Comparison of ENCODE assay signal across 17 mouse cellular contexts in the genomic region with DNA sequence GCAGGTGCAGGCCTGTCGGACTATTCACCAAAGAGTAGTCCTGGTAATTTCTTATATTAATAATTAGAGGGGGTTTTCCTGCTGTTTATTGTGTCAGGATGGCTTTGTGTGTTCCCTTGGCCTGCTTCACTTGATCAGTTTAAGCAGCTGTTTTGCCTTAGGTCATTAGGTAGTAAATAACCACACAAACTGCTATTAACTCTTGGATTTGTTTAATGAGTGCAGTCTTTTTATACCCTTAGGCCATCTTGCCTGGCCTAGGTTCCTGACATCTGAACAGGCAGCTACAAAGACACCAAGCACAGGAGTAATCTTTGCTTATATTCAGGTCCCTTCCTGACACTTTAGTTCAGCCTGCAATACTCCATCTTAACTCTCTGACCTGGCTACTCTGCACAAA.
DNase-seq lines count a peak whose midpoint lies in the region; ATAC-seq lines count a peak whose summit lies in the region.
"Had no signal": no experiment of that assay in that cellular context is flagged by ENCODE, and none has a peak within 500 bp of the region (broad histone marks: within the 10 kb centered on the region; RNA-seq: fewer than 3 reads in every experiment).

No protein-coding gene starts in this region.

- no peaks in the 10 kb centered on the region for H3K9me3 ChIP-seq in hindbrain, embryonic 13.5 days
- no peaks in the 10 kb centered on the region for H3K9me3 ChIP-seq in hindbrain, embryonic 16.5 days (ENCODE audit: control insufficient read depth, low read length)
- H3K9me3 ChIP-seq in midbrain, embryonic 15.5 days = no peaks in the 10 kb centered on the region
- no peaks in the 10 kb centered on the region for H3K9me3 ChIP-seq in midbrain, embryonic 14.5 days (ENCODE audit: control insufficient read depth, low read length)
- H3K9me3 ChIP-seq in neural tube, embryonic 13.5 days = no peaks in the 10 kb centered on the region
- H3K9me3 ChIP-seq: embryonic facial prominence, embryonic 10.5 days; G1E; liver, embryonic 13.5 days had no signal

- no peak for DNase-seq in midbrain, embryonic 14.5 days
- peak; percentile 73 for DNase-seq in forelimb bud, embryonic 11.5 days (ENCODE audit: low read depth, low spot score)
- no peak for DNase-seq in urinary bladder, postnatal 14 days (ENCODE audit: low spot score)
- DNase-seq in layer of hippocampus, adult 11-12 months (ENCODE audit: low spot score) = no peak
- DNase-seq: adrenal gland, adult 2 months; cerebellum, adult 9-10 months; liver, embryonic 13.5 days; lung, postnatal 14 days had no signal

- H3K4me1 ChIP-seq in hindbrain, embryonic 13.5 days (replicated peaks) = peaks cover 30% of the 10 kb centered on the region
- no peaks in the 10 kb centered on the region; the same call in 1 of the 2 replicates for H3K4me1 ChIP-seq in hindbrain, embryonic 16.5 days (ENCODE audit: control insufficient read depth, insufficient read depth, low read depth, low read length)
- peaks cover 8% of the 10 kb centered on the region for H3K4me1 ChIP-seq in midbrain, embryonic 15.5 days
- H3K4me1 ChIP-seq in midbrain, embryonic 14.5 days (ENCODE audit: control insufficient read depth, insufficient read depth, low read length) = 0 out of 2 replicates have a peak, but pooled peaks cover 2% of the 10 kb centered on the region
- H3K4me1 ChIP-seq in neural tube, embryonic 13.5 days (replicated peaks) = peaks cover 39% of the 10 kb centered on the region

- no peaks in the 10 kb centered on the region for H3K27me3 ChIP-seq in hindbrain, embryonic 13.5 days
- H3K27me3 ChIP-seq in hindbrain, embryonic 16.5 days (replicated peaks; ENCODE audit: control insufficient read depth, insufficient read depth, low read length) = no peaks in the 10 kb centered on the region
- H3K27me3 ChIP-seq in midbrain, embryonic 15.5 days (replicated peaks) = no peaks in the 10 kb centered on the region
- H3K27me3 ChIP-seq in midbrain, embryonic 14.5 days (ENCODE audit: control insufficient read depth, insufficient read depth, low read length) = no peaks in the 10 kb centered on the region
- no peaks in the 10 kb centered on the region for H3K27me3 ChIP-seq in neural tube, embryonic 13.5 days
- H3K27me3 ChIP-seq: liver, embryonic 13.5 days had no signal

- no peaks in the 10 kb centered on the region for H3K36me3 ChIP-seq in hindbrain, embryonic 13.5 days
- H3K36me3 ChIP-seq in hindbrain, embryonic 16.5 days (ENCODE audit: control insufficient read depth, insufficient read depth, low read length) = no peaks in the 10 kb centered on the region
- no peaks in the 10 kb centered on the region for H3K36me3 ChIP-seq in midbrain, embryonic 15.5 days (replicated peaks)
- H3K36me3 ChIP-seq in midbrain, embryonic 14.5 days (ENCODE audit: control insufficient read depth, insufficient read depth, low read length) = no peaks in the 10 kb centered on the region
- H3K36me3 ChIP-seq in neural tube, embryonic 13.5 days = no peaks in the 10 kb centered on the region
- H3K36me3 ChIP-seq: embryonic facial prominence, embryonic 10.5 days; liver, embryonic 13.5 days had no signal

- 0 out of 2 replicates have a peak overlapping the region, but pooled peaks have one; percentile 6 for H3K27ac ChIP-seq in hindbrain, embryonic 13.5 days
- H3K27ac ChIP-seq in hindbrain, embryonic 16.5 days (ENCODE audit: low read depth, low read length) = no peak overlapping the region
- H3K27ac ChIP-seq in midbrain, embryonic 15.5 days = no peak overlapping the region
- H3K27ac ChIP-seq in midbrain, embryonic 14.5 days (replicated peaks; ENCODE audit: low read depth, low read length) = no peak overlapping the region
- peak overlapping the region; percentile 15 for H3K27ac ChIP-seq in neural tube, embryonic 13.5 days (replicated peaks)
- H3K27ac ChIP-seq: embryonic facial prominence, embryonic 10.5 days; liver, embryonic 13.5 days had no signal

- H3K9ac ChIP-seq in hindbrain, embryonic 13.5 days = no peak overlapping the region
- H3K9ac ChIP-seq in hindbrain, embryonic 16.5 days (ENCODE audit: low read depth, low read length) = no peak overlapping the region
- no peak overlapping the region for H3K9ac ChIP-seq in midbrain, embryonic 15.5 days
- H3K9ac ChIP-seq in midbrain, embryonic 14.5 days (replicated peaks; ENCODE audit: low read length) = no peak overlapping the region
- 0 out of 2 replicates have a peak overlapping the region, but pooled peaks have one; percentile 22 for H3K9ac ChIP-seq in neural tube, embryonic 13.5 days
- H3K9ac ChIP-seq: hindbrain, embryonic 14.5 days; liver, embryonic 13.5 days had no signal

- H3K4me2 ChIP-seq in hindbrain, embryonic 13.5 days = no peak overlapping the region
- no peak overlapping the region for H3K4me2 ChIP-seq in hindbrain, embryonic 16.5 days (ENCODE audit: low read length)
- no peak overlapping the region for H3K4me2 ChIP-seq in midbrain, embryonic 15.5 days
- H3K4me2 ChIP-seq in midbrain, embryonic 14.5 days (ENCODE audit: low read length) = no peak overlapping the region
- no peak overlapping the region for H3K4me2 ChIP-seq in neural tube, embryonic 13.5 days
- H3K4me2 ChIP-seq: hindbrain, embryonic 14.5 days; liver, embryonic 13.5 days had no signal

- no peak for ATAC-seq in hindbrain, embryonic 13.5 days (ENCODE audit: low FRiP score)
- no peak for ATAC-seq in hindbrain, embryonic 16.5 days
- peak; percentile 33 for ATAC-seq in midbrain, embryonic 15.5 days (replicated peaks)
- no peak for ATAC-seq in midbrain, embryonic 14.5 days (ENCODE audit: low FRiP score, low TSS enrichment)
- ATAC-seq in neural tube, embryonic 13.5 days (ENCODE audit: low read depth) = peak; percentile 72
- ATAC-seq: forebrain, embryonic 16.5 days had no signal

- H3K4me3 ChIP-seq in hindbrain, embryonic 13.5 days = no peak overlapping the region
- H3K4me3 ChIP-seq in hindbrain, embryonic 16.5 days (ENCODE audit: low read length) = no peak overlapping the region
- H3K4me3 ChIP-seq in midbrain, embryonic 15.5 days = no peak overlapping the region
- no peak overlapping the region for H3K4me3 ChIP-seq in midbrain, embryonic 14.5 days (replicated peaks; ENCODE audit: low read depth, low read length)
- H3K4me3 ChIP-seq in neural tube, embryonic 13.5 days = no peak overlapping the region
- H3K4me3 ChIP-seq: embryonic facial prominence, embryonic 10.5 days; erythroblast, embryonic 14.5 days; liver, embryonic 13.5 days had no signal

- 51% methylated on average over 1 of the region's 1 CpGs for WGBS in hindbrain, embryonic 13.5 days
- WGBS in hindbrain, embryonic 16.5 days = 62% methylated on average over 1 of the region's 1 CpGs
- 62% methylated on average over 1 of the region's 1 CpGs for WGBS in midbrain, embryonic 15.5 days
- 85% methylated on average over 1 of the region's 1 CpGs for whole genome bisulfite sequencing in midbrain, embryonic 14.5 days
- 41% methylated on average over 1 of the region's 1 CpGs for WGBS in neural tube, embryonic 13.5 days

Comparison
In these comparisons a context has a peak if more than half of its experiments do, and no peak if none do; other contexts are left out.
1. ATAC-seq: peak in midbrain, embryonic 15.5 days (single experiment) and neural tube, embryonic 13.5 days (single experiment); none in hindbrain, embryonic 13.5 days (single experiment), hindbrain, embryonic 16.5 days (single experiment) and midbrain, embryonic 14.5 days (single experiment).
2. H3K27ac ChIP-seq: peak in hindbrain, embryonic 13.5 days (single experiment) and neural tube, embryonic 13.5 days (single experiment); none in hindbrain, embryonic 16.5 days (single experiment), midbrain, embryonic 15.5 days (single experiment) and midbrain, embryonic 14.5 days (single experiment).